Mouse (Mus musculus): ENCODE measurements around the gene Clcf1.

GRCm38 (mm10) chr19:4244775-4245174, 30.7 kb downstream of the Clcf1 start:
- TF ChIP-seq MEF2A (IDR thresholded peaks at IDR 0.05; ENCODE audit: extremely low read depth, insufficient replicate concordance, low read depth, low read length, poor library complexity, severe bottlenecking) (no peak), MAX (IDR thresholded peaks at IDR 0.05; ENCODE audit: low read length) (no peak), POLR2AphosphoS2 (IDR thresholded peaks at IDR 0.05; ENCODE audit: low read length) (no peak), CTCF (IDR thresholded peaks at IDR 0.05 in 2 of 3, conservative IDR thresholded peaks at IDR 0.05 in 1 of 3; ENCODE audit: control insufficient read depth in 1 of 3, insufficient read depth in 1 of 3, low read depth in 2 of 3, low read length in 3 of 3, poor library complexity in 1 of 3, severe bottlenecking in 1 of 3) (no peak), USF1 (IDR thresholded peaks at IDR 0.05; ENCODE audit: low read depth, low read length) (no peak), POLR2A (IDR thresholded peaks at IDR 0.05; ENCODE audit: control insufficient read depth in 1 of 2, insufficient read depth in 1 of 2, low read depth in 1 of 2, low read length in 2 of 2, poor library complexity in 1 of 2) (no peak), GATA1 (IDR thresholded peaks at IDR 0.05; ENCODE audit: low read depth, low read length) (no peak), MXI1 (IDR thresholded peaks at IDR 0.05; ENCODE audit: low read depth, low read length) (no peak), MYC (IDR thresholded peaks at IDR 0.05; ENCODE audit: low read depth, low read length) (no peak), TAL1 (IDR thresholded peaks at IDR 0.05; ENCODE audit: low read length) (no peak), TCF12 (IDR thresholded peaks at IDR 0.05; ENCODE audit: low read depth, low read length) (no peak)

Data from MEL (cell line).